Mouse (Mus musculus) myocyte (in vitro differentiated cells): Measurements from ENCODE around the gene Pfkfb2. TPM values are rescaled to one million over a fixed set of nuclear protein-coding genes. Genes with fewer than 3 reads are reported as not detected.

Source experiments
- H3K27me3 ChIP-seq: one replicate; pipeline ENCODE4 v1.6.1; 2011; ENCODE audit not compliant: control insufficient read depth, insufficient read depth, insufficient read length
- H3K36me3 ChIP-seq: one replicate; pipeline ENCODE4 v1.6.1; 2011; ENCODE audit not compliant: control insufficient read depth, insufficient read depth
- H3K4me2 ChIP-seq: one replicate; pipeline ENCODE4 v1.6.1; 2011; ENCODE audit warnings: low read depth, control low read depth
- H3K4me3 ChIP-seq: one replicate; pipeline ENCODE4 v1.5.1; 2011; ENCODE audit warnings: mild to moderate bottlenecking, control low read depth, moderate library complexity
- H3K79me2 ChIP-seq: one replicate; pipeline ENCODE4 v1.6.1; 2011; ENCODE audit not compliant: control insufficient read depth, insufficient read depth
- H3ac ChIP-seq: one replicate; pipeline ENCODE4 v1.6.1; 2011; ENCODE audit not compliant: control insufficient read depth, insufficient read length
- CEBPB ChIP-seq: IDR thresholded peaks from 2 replicates; pipeline ENCODE4 v1.6.1; 2011; ENCODE audit warnings: mild to moderate bottlenecking, moderate library complexity; ENCODE audit not compliant: poor library complexity, insufficient read depth, severe bottlenecking
- E2F4 ChIP-seq: IDR thresholded peaks from one replicate; pipeline ENCODE4 v1.6.1; 2011; ENCODE audit warnings: mild to moderate bottlenecking, control low read depth, moderate library complexity; ENCODE audit not compliant: insufficient read depth
- MAX ChIP-seq: IDR thresholded peaks from one replicate; pipeline ENCODE4 v1.6.1; 2011; ENCODE audit warnings: low read depth, mild to moderate bottlenecking, control low read depth
- MYOD1 ChIP-seq, 3 experiments: IDR thresholded peaks; one replicate each; pipeline ENCODE4 v1.6.1; 2011; ENCODE audit warnings: control low read depth in 2 of 3, low read depth in 2 of 3, mild to moderate bottlenecking in 2 of 3, moderate library complexity in 1 of 3; ENCODE audit not compliant: insufficient read length in 2 of 3, control insufficient read depth in 1 of 3
- MYOG ChIP-seq, 3 experiments: IDR thresholded peaks; one replicate each; pipeline ENCODE4 v1.6.1; 2011; ENCODE audit warnings: control low read depth in 2 of 3, low read depth in 2 of 3, mild to moderate bottlenecking in 2 of 3; ENCODE audit not compliant: insufficient read length in 2 of 3, control insufficient read depth in 1 of 3, insufficient read depth in 1 of 3
- POLR2A ChIP-seq: IDR thresholded peaks from one replicate; pipeline ENCODE4 v1.6.1; 2011; ENCODE audit warnings: low read depth, mild to moderate bottlenecking, control low read depth, moderate library complexity; ENCODE audit not compliant: insufficient read length
- POLR2AphosphoS2 ChIP-seq: IDR thresholded peaks from one replicate; pipeline ENCODE4 v1.6.1; 2011; ENCODE audit warnings: low read depth, control low read depth; ENCODE audit not compliant: insufficient read length
- REST ChIP-seq: IDR thresholded peaks from one replicate; pipeline ENCODE4 v1.6.1; 2011; ENCODE audit warnings: mild to moderate bottlenecking, control low read depth, moderate library complexity; ENCODE audit not compliant: insufficient read depth, insufficient read length
- SRF ChIP-seq: IDR thresholded peaks from one replicate; pipeline ENCODE4 v1.6.1; 2011; ENCODE audit warnings: low read depth; ENCODE audit not compliant: control insufficient read depth, insufficient read length
- TCF12 ChIP-seq: IDR thresholded peaks from one replicate; pipeline ENCODE4 v1.6.1; 2011; ENCODE audit warnings: mild to moderate bottlenecking, control low read depth; ENCODE audit not compliant: poor library complexity, insufficient read depth, severe bottlenecking
- TCF3 ChIP-seq: IDR thresholded peaks from one replicate; pipeline ENCODE4 v1.6.1; 2011; ENCODE audit warnings: low read depth, control low read depth; ENCODE audit not compliant: insufficient read length
- USF1 ChIP-seq: IDR thresholded peaks from one replicate; pipeline ENCODE4 v1.6.1; 2011; ENCODE audit warnings: low read depth, mild to moderate bottlenecking, control low read depth, moderate library complexity
- polyA plus RNA-seq: library from polyadenylated mRNA; unstranded; fragments of >200 nt; fragmentation: generic; extraction: Trizol; gene quantifications from one replicate; pipeline ENCODE4 v1.2.1, GENCODE M21; 2012; ENCODE audit warnings: missing spikeins

Gene Pfkfb2
- polyA plus RNA-seq, 1 experiment: 2.6 TPM

- Histone ChIP-seq H3K4me3 (no peak overlapping the region), H3K36me3 (no peaks in the 10 kb centered on the region), H3K27me3 (no peaks in the 10 kb centered on the region), H3K79me2 (no peaks in the 10 kb centered on the region), H3ac (no peak overlapping the region), H3K4me2 (no peak overlapping the region)
- no peak for TF ChIP-seq CEBPB
- no peak for TF ChIP-seq USF1
- TF ChIP-seq TCF3: no peak
- TF ChIP-seq POLR2A: no peak
- no peak for TF ChIP-seq E2F4
- no peak for TF ChIP-seq MYOG (IDR thresholded peaks at IDR 0.05; ENCODE audit: control insufficient read depth in 1 of 3, insufficient read depth in 1 of 3, insufficient read length in 2 of 3, low read depth in 2 of 3)
- no peak for TF ChIP-seq MAX
- TF ChIP-seq MYOD1 (IDR thresholded peaks at IDR 0.05; ENCODE audit: control insufficient read depth in 1 of 3, insufficient read length in 2 of 3, low read depth in 2 of 3): no peak
- no peak for TF ChIP-seq SRF
- no peak for TF ChIP-seq REST
- no peak for TF ChIP-seq TCF12
- TF ChIP-seq POLR2AphosphoS2: no peak
These were observed 32.5 kb upstream of the Pfkfb2 start for GRCm38 (mm10) chr1:130761597-130761996.

DNA sequence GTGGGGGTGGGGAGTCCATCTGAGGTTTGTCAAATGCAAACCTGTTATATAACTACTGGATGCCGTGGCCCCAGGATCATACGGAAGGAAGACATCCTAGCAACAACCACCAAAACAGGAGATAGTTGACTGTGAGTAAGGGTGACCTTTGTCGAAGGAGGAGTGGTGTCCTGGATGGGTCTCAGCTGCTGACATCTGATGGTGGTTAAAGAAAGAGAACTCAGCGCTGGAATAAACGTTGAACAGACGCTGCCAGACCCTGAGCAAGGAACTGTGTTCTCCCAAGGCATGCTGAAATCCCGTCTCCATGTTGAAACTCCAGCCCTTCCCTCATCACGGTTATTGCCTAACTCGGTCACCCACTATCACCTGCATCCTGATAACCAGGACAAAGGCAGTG is 30.6 kb upstream of the Pfkfb2 start:
- TF ChIP-seq POLR2A (no peak), CEBPB (no peak), E2F4 (no peak), REST (no peak), TCF3 (no peak), USF1 (no peak), POLR2AphosphoS2 (no peak), TCF12 (no peak), SRF (no peak), MYOD1 (IDR thresholded peaks at IDR 0.05; ENCODE audit: control insufficient read depth in 1 of 3, insufficient read length in 2 of 3, low read depth in 2 of 3) (no peak), MAX (no peak), MYOG (IDR thresholded peaks at IDR 0.05; ENCODE audit: control insufficient read depth in 1 of 3, insufficient read depth in 1 of 3, insufficient read length in 2 of 3, low read depth in 2 of 3) (no peak)
- no peak overlapping the region for H3ac ChIP-seq

GRCm38 (mm10) chr1:130746819-130747218 is 17.8 kb upstream of the Pfkfb2 start:
- Histone ChIP-seq H3ac (no peak overlapping the region), H3K4me2 (no peak overlapping the region), H3K36me3 (no peaks in the 10 kb centered on the region), H3K27me3 (no peaks in the 10 kb centered on the region), H3K4me3 (no peak overlapping the region), H3K79me2 (no peaks in the 10 kb centered on the region)
- no peak for TF ChIP-seq E2F4
- TF ChIP-seq MYOD1 (IDR thresholded peaks at IDR 0.05; ENCODE audit: control insufficient read depth in 1 of 3, insufficient read length in 2 of 3, low read depth in 2 of 3): no peak
- TF ChIP-seq REST: no peak
- TF ChIP-seq TCF12: no peak
- no peak for TF ChIP-seq TCF3
- no peak for TF ChIP-seq CEBPB
- TF ChIP-seq USF1: no peak
- TF ChIP-seq POLR2A: no peak
- TF ChIP-seq SRF: no peak
- no peak for TF ChIP-seq MAX
- TF ChIP-seq MYOG (IDR thresholded peaks at IDR 0.05; ENCODE audit: control insufficient read depth in 1 of 3, insufficient read depth in 1 of 3, insufficient read length in 2 of 3, low read depth in 2 of 3): no peak

More for the DNA sequence above, 30.6 kb upstream of the Pfkfb2 start:
- no peak overlapping the region for H3K4me3 ChIP-seq
- no peaks in the 10 kb centered on the region for H3K27me3 ChIP-seq
- no peaks in the 10 kb centered on the region for H3K36me3 ChIP-seq
- H3K79me2 ChIP-seq: no peaks in the 10 kb centered on the region
- no peak overlapping the region for H3K4me2 ChIP-seq

DNA sequence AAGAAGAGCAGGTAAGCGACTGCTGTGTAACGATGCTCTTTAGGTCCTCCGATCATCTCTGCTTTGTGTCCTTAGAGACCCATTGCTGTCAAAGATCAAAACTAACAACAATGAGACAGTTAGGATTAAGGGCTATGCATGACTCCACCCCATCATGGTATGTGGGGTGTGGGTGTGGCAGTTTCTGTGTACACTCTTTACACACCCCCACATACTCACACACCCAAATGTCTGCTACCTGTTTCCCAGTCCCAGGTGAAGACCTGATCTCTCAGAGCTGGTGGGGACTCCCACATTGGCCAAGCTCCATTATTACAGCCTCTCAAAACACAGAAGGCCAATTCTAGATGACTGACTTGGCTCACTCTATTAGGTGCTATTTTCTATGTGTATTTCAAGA is 16.5 kb upstream of the Pfkfb2 start:
- Histone ChIP-seq H3K36me3 (no peaks in the 10 kb centered on the region), H3K4me2 (no peak overlapping the region), H3K4me3 (no peak overlapping the region), H3K27me3 (no peaks in the 10 kb centered on the region), H3K79me2 (no peaks in the 10 kb centered on the region), H3ac (no peak overlapping the region)
- no peak for TF ChIP-seq MAX
- no peak for TF ChIP-seq SRF
- no peak for TF ChIP-seq E2F4
- no peak for TF ChIP-seq REST
- TF ChIP-seq MYOD1 (IDR thresholded peaks at IDR 0.05; ENCODE audit: control insufficient read depth in 1 of 3, insufficient read length in 2 of 3, low read depth in 2 of 3): no peak
- no peak for TF ChIP-seq TCF3
- no peak for TF ChIP-seq TCF12

- TF ChIP-seq USF1 (no peak), MYOD1 (IDR thresholded peaks at IDR 0.05; ENCODE audit: control insufficient read depth in 1 of 3, insufficient read length in 2 of 3, low read depth in 2 of 3) (no peak), CEBPB (no peak), E2F4 (no peak), SRF (no peak), TCF12 (no peak), POLR2AphosphoS2 (no peak), MAX (no peak)
These were observed 15.9 kb upstream of the Pfkfb2 start for GRCm38 (mm10) chr1:130744961-130745360.

More at GRCm38 (mm10) chr1:130744961-130745360, 15.9 kb upstream of the Pfkfb2 start:
- Histone ChIP-seq H3K79me2 (no peaks in the 10 kb centered on the region), H3K27me3 (no peaks in the 10 kb centered on the region), H3K36me3 (no peaks in the 10 kb centered on the region), H3ac (no peak overlapping the region), H3K4me3 (no peak overlapping the region), H3K4me2 (no peak overlapping the region)
